Mouse (Mus musculus): ENCODE results near the gene Arid3a.
"Not testable (repeated sequence)": the region's sequence is repeated elsewhere in the genome, so short reads cannot be mapped to it uniquely, and the experiment has no call there.

The Arid3a gene

DNA sequence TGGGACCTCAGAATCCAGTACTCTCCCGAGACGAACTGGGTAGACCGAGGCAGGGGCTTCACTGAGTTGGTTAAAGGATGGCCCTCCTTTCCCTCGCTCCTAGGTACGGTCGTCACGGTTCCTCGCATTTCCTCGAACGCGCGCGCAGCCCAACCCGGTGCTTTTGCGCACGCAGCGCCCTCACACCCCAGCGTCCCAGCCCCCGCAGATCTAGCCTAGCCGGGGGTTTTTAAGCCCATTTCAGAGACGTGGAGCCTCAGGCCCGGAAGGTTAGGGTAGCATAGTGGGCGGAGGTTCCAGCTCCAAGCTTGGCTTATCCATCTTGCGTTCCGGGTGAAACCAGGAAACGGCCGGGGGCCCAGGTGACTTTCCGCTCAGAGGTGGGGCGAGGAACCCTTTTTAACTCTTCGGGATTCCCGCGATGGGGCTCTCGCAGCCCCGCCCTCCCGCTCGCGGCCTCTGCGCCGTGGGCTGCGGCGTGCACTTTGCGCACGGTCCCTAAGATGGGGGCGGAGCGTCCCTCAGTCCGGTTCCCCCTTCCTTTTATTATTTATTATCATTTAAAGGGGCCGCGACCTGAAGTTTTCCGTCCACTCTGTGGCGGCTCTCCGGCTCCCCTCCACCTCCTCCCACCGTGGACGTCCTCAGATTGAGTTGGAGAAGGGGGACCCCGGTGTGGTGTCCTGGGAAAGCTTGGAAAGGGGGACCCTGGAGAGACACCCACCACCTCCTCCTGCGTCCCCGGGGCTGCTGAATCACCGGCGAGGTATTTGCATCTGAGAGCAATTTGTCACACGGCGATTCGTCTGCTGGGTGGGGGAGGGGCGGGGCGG is at the start of gene Arid3a:
Arid3a (plus strand) TSS at position 553 of the 833 bp plus-strand sequence.
- peak; percentile 96 for DNase-seq (ENCODE audit: low read depth, low spot score)

DNA sequence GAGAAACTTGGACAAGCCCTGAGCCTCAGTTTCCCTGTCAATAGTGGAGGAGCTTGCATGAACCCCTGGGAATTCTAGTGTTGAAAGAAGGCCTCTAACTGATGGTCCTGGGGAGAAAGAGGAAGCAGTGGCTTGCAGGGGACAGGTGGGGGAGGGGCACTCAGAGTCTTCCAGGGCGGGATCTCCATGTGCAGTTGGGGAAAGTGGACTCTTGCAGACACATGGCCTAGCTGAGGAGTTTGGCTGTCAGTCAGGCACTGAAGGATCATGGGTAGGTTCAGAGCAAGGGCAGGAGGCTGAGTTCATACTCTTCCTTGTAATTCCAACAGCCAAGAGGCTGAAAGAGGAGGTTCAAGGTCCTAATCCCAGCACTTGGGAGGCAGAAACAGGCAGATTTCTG is 49.7 kb upstream of the Arid3a start:
- no peak for DNase-seq (ENCODE audit: low read depth, low spot score)

DNA sequence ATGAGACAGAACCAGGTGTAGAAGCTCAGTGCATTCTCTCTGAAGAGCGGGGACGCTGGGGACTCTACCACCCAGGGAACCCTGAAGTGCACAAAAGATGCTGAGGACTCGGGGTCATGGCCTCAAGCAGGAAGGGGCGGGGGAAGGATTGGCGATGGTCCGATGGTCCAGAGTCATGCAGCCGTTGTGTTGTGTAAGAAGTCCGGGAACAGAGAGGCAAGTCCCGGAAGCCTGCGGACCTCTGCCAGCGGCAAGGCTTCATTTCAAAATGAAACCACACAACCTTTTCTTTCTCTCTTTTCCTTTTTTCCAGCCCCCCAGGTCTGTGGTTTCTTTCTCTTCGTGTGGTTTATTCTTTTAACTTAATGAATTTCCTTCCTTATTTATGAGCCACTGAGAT is 49.1 kb upstream of the Arid3a start:
- no peak for DNase-seq (ENCODE audit: low read depth, low spot score)

DNA sequence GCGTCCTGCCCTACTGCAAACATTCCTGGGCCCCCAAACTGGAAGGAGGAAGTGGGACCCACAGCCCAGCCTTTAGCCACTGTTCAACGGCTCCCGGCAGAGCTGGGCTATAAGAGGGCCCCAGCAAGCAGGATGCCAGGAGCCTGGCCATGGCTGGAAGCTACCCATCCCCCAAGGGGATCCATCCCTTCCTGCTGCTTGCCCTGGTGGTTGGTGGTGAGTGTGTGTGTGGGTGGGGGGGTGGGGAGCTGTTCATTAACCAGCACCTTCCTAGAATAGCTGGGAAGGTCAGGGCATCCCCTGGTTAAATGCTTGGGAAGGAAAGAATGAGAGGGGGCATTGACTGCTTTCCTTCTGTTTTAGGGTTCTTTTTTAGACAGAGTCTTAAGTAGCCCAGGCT is 47.3 kb upstream of the Arid3a start:
- DNase-seq (ENCODE audit: low read depth, low spot score), result no peak

DNA sequence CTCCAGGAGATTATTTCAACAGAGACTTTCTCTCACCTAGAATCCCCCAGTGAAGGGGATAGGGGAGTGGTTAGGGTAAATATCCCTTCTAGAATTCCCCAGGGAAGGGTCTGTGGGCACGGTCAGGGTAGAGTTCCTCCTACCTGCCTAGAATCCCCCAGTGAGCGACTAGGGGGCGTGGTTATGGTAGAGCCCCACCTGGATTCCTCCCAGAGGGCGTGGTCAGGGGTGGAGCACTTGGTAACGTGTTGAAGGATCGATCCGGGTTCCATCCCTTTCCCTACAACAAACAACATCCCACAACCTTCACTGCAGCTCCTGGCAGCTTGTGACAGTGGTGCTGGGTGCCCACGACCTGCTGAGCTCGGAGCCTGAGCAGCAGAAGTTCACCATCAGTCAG is 46.1 kb upstream of the Arid3a start:
- DNase-seq (ENCODE audit: low read depth, low spot score), result no peak

DNA sequence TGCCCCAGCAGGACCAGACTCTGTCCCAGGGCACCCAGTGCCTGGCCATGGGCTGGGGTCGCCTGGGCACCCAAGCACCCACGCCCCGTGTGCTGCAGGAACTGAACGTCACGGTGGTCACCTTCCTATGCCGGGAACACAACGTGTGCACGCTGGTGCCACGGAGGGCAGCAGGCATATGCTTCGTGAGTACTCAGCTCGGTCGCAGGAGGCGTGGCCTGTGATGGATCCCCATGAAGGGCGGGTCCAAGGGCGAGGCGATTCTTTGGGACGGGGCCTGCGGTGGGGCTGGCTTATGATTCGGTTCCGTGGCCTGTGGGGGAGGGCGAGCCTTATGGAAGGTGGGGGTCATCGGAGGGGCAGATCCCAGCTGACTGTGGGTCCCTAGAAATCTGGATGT is 44.9 kb upstream of the Arid3a start:
- DNase-seq (ENCODE audit: low read depth, low spot score), result no peak

DNA sequence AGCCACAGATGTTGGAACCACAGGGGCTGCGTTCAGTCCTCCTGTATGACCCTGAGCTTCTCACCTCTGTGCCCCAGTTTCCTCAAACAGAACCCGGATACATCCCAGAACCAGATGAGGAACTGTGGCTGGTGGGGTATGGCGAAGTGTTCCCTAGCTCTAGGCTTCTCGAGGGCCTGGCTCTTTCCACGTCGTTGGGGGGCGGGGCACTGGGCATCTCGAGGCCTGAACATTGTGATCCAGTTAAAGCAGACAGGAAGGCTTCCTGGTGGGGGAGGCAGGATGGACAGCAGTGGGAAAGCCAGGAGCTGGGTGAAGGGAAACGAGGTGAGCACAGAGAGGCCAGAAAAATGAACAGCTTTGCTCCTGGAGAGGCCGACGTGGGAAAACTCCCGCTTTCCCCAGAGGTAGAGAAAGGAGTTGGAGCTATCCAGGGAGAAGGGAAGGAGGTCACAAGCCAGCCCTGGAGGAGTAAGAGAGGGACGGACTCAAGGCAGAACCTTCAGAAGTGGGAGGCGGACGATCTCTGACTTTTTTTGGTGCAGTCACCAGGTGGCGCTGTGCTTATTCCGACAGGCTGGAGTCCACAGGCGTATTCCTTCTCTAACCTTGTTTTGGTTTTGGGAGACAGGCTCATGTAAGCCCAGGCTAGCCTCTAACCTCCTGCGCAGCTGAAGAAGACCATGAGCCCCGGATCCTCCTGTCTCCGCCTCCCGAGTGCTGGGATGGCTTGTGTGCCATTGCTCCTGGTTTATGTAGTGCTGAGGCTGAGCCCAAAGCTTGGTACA is 43.4 kb upstream of the Arid3a start:
- peak; percentile 82 for DNase-seq (ENCODE audit: low read depth, low spot score)

DNA sequence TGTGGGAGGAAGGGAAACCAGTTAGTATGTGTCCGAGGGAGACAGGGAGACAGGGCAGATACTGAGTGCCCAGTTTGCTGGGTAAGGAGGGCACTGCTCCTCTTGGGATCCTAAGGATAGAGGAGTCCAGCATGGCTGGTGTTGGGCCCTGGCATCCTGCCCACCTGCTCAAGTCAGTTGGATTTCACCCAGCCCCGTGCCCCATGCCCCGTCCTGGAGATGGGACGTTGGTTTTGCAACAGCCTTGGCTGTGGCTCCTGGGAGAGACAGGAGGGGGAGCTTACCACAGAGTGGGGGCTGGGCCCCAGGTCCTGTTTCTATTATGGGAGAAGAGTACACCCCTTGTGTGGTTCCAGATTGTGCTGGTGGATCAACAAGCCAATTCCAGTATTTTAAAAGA is 42.4 kb upstream of the Arid3a start:
- no peak for DNase-seq (ENCODE audit: low read depth, low spot score)

DNA sequence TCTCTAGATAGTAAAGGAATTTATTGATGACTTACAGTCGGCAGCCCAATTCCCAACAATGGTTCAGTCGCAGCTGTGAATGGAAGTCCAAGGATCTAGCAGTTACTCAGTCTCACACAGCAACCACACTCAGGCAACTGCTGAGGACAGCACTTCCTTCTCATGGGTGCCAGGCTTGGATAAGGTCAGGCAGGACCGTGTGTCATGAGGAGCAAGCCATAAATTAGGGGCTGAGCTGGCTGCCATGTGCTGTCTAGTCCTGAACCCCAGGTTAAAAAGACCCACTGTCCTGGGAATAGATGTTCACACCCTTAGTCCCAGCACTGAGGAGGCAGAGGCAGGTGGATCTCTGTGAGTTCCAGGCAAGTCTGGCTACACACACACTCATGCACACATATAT is 41.9 kb upstream of the Arid3a start:
- not testable (repeated sequence) for DNase-seq (ENCODE audit: low read depth, low spot score)

DNA sequence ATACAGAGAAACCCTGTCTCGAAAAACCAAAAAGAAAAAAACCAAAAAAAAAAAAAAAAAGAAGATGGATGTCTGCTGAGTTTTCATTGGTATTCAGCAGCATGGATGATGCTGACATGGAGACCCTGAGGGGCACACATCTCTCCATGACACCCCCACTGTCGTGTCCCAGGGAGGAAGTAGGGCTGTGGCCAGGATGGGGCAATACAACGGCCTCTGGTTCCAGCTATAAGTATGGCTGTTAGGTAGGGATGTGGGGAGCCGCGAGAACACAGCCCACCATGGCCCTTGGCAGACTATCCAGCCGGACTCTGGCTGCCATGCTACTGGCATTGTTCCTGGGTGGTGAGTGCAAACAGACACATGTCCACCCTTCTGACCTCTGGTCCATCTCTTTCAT is 40.8 kb upstream of the Arid3a start, which contains the start of gene Elane:
Elane (plus strand) TSS at position 194 of the 400 bp plus-strand sequence.
- no peak for DNase-seq (ENCODE audit: low read depth, low spot score)

DNA sequence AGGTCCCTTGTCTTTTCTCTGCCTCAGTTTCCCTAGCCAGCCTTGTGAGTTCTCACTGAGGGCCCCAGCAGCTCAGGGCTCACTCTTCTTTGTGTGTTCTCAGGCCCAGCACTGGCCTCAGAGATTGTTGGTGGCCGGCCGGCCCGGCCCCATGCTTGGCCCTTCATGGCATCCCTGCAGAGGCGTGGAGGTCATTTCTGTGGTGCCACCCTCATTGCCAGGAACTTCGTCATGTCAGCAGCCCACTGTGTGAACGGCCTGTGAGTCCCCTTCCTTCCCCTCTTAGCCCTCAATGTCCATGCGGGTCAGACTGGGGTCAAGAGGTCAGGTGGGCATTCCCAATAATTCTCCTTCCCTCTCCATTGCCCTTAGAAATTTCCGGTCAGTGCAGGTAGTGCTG is 40.2 kb upstream of the Arid3a start:
- DNase-seq (ENCODE audit: low read depth, low spot score), result no peak

DNA sequence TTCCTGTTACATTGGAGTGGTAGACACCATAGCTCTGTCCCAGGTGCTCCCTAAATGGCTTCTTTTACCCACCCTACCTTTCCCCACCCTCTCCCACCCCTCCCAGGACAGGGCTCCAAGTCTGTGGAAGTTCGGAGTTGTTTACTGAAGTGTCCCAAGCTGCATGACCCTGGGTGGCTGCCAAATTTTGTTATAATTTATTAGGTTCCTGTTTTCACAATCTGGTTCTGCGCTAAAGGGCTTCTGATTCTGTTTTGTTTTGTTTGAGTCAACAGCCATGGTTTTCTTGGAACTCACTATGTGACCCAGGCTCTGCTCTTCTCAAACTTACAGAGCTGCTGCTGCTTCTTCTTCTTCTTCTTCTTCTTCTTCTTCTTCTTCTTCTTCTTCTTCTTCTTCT is 37.5 kb upstream of the Arid3a start:
- DNase-seq (ENCODE audit: low read depth, low spot score), result no peak

DNA sequence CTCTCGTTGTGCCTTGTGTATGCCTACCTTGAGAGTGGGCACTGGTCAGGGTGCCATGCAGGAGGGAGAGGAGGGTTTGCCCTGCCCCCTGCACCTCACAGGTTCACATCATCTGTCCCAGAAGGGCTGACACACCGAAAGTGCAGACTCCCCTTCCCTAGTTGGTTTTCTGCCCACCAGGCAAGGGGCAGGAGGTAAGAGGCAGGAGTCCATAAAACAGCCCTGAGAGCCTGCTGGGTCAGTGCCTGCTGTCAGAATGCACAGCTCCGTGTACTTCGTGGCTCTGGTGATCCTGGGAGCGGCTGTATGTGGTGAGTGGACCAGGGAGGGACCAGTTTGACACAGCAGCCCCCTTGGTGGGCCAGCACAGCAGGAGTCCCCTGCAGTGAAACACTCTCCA is 36.2 kb upstream of the Arid3a start, which contains the start of gene Cfd:
Cfd (plus strand) TSS at position 184 of the 400 bp plus-strand sequence.
- DNase-seq (ENCODE audit: low read depth, low spot score), result no peak

DNA sequence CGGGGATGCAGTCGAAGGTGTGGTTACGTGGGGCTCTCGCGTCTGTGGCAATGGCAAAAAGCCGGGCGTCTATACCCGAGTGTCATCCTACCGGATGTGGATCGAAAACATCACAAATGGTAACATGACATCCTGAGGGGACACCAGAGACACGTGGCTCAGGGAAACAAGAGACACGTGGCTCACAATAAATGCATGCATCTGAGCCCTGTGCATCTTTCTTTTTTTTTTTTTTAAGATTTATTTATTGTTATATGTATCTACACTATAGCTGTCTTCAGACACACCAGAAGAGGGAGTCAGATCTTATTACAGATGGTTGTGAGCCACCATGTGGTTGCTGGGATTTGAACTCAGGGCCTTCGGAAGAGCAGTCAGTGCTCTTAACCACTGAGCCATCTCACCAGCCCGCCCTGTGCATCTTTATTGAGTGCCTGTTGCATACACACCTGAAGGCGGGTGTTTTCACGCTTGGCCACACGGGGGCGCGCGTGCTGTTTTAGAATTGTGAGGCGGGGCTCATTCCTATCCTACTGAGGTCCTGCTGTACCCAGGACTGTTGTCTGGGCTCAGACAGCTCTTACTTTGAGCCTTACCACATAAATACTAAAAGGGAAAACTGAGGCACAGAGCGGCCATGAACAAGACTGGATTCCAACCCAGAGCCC is 34.3 kb upstream of the Arid3a start:
- DNase-seq (ENCODE audit: low read depth, low spot score), result peak; percentile 74

DNA sequence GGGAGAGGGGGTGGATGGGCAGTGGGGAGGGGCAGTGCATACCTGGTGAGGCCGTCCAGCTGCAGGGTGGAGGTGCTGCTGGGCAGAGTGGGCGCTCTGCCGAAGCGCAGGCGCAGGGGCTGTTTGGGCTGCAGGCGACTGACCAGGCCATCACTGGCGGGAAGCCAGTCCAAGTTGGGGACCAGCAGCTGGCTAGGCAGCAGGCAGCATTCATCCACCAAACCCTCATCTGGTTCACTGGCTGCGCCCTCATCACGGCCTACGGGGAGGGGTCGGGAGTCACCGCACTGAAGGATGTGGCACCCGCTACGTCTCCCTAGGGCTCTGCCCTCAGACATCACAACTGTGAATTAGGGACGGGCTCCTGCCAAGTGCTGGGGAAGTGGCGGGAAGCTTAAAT is 30.5 kb upstream of the Arid3a start:
- no peak for DNase-seq (ENCODE audit: low read depth, low spot score)

DNA sequence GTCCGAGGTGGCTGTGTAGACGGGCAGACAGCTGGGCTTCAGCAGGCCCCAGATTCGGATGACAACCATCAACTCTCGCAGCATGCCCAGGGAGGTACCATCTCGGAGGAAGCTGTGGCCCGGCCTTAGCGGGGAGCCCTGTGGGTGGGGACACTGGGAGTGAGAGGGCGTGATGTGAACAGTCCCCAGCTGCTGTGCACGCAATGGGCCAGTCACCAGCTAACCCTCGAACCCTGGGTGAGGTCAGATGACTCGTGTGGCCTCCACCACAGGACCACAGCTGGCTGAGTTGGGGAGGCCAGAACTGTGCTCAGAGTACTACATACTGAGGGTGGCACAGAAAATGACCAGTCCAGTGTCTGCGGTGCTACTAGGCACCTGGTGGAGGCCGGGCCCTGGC is 30.0 kb upstream of the Arid3a start:
- no peak for DNase-seq (ENCODE audit: low read depth, low spot score)

DNA sequence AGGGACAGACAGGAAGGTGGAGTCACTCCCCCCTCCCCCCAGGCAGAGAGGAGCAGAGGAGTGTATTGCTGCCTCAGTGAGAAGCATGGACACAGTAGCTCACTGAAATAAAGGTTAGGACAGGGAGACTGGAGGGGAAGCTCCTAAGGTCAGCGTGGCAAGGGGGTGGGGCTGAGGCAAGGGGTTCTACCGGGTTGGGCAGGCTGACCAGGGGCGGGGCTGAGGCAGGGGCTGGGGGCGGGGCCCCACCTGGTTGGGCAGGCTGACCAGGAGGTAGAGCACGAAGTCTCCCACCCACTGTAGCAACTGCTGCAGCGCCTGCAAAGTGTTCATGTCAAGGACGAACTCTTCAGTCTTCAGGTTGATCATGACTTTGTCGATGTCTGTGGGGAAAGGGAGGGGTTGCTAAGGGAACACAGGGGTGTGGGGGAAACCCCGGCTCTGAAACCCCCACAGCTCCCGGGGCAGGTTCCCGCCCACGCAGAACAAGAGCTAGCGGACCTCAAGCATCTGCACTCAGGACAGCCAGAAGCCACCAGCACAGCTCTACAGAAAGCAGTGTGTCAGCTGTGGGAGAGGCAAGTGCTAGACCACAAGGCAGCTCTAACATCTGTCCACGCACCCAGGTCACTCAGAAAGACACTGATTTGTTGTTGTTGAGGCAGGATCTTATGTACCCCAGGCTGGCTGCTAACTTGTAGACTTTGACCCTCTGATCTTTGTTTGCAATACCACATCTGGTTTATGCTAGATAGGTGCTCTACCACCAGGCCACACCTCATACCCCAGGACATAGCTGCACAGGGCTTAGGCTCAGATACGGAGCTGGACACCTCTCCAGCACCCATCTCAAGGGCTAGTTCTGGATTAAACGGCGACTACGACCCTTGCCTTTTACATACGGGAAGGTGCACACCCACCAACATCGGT is 29.3 kb upstream of the Arid3a start:
- no peak for DNase-seq (ENCODE audit: low read depth, low spot score)

DNA sequence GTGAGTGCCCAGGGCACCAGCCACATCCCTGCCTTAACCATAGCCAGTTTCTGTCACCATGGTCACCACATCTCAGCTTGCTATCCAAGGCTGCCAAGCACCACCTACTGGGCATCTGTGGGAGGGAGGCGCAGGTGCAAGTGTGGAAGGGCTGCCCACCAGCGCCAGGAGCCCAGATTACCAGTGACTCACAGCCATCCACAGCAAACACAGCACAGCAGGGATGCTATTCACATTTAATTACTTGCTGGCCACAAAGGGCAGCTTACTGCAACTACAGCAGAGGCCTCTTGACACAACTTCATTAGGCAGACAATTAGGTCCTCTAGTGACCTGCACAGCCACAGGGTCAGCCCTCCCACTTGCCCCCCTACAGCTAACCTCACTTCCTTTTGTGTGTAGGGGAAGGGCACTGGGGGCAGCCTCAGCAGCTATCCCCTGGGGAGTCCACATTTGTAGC is 25.9 kb upstream of the Arid3a start:
- peak; percentile 45 for DNase-seq (ENCODE audit: low read depth, low spot score)

DNA sequence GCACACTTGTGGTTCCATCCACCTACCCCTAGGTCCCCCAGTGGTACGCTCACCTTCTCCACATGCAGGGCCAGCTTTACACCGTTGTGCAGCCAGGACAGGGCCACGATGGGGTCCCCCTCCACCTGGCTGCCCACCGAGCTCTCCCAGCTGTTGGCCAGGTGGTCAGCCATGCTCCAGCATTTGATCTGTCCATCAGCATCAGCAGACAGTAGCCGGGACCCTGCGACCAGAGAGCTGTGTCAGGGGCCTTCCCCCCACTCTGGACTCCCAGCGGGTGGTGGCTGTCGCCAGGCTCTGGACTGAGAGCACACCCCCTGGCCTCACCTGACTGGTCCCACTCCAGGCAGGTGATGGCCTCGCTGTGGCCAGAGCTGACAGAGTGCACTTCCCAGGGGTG is 20.1 kb upstream of the Arid3a start:
- DNase-seq (ENCODE audit: low read depth, low spot score), result no peak

DNA sequence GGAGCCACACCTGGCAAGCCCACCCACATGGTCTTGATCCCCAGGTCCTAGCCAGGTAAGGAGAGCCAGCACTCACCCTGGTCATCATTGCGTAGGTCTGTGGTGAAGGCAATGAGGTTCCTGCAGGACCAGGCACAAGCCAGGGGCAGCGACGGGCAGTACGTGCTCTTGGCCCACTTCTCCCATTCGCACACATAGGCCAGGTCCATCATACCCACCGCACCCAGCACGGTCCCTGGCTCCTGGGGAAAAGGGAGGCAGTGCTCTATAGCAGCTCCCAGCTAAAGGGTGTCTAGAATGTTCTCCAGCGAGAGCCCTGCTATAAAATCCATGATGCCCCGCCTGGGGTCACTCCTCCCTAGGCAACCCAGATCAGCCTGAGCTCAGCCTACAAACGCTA is 19.4 kb upstream of the Arid3a start:
- no peak for DNase-seq (ENCODE audit: low read depth, low spot score)
